Mouse (Mus musculus) kidney, embryonic 16.5 days (tissue): ENCODE data around the gene Cyth3. TPM values are rescaled to one million over a fixed set of nuclear protein-coding genes. Genes with fewer than 3 reads are reported as not detected.

Experiments used
- ATAC-seq: fragments of 200-750 bp; cut with Nextera tagmentation; 2 replicates; pipeline ENCODE4 v1.8.0; 2017; ENCODE audit warnings: moderate TSS enrichment; ENCODE audit not compliant: low FRiP score, low TSS enrichment
- H3K27ac ChIP-seq: fragments of 300-500 bp; sonication (generic); 2 replicates; pipeline ENCODE4 v1.5.1; 2014; ENCODE audit warnings: low read length
- H3K27me3 ChIP-seq: fragments of 300-500 bp; sonication (generic); 2 replicates; pipeline ENCODE4 v1.6.1; 2014; ENCODE audit warnings: low read length, control low read depth, mixed read lengths; ENCODE audit not compliant: insufficient read depth
- H3K36me3 ChIP-seq: fragments of 300-500 bp; sonication (generic); 2 replicates; pipeline ENCODE4 v1.6.1; 2014; ENCODE audit warnings: low read length, control low read depth, mixed read lengths; ENCODE audit not compliant: insufficient read depth
- H3K4me1 ChIP-seq: fragments of 300-500 bp; sonication (generic); 2 replicates; pipeline ENCODE4 v1.6.1; 2014; ENCODE audit warnings: low read length, control low read depth, mixed read lengths; ENCODE audit not compliant: insufficient read depth
- H3K4me2 ChIP-seq: fragments of 300-500 bp; sonication (generic); replicated peaks from 2 replicates; pipeline ENCODE4 v1.6.1; 2014; ENCODE audit warnings: low read depth, low read length
- H3K4me3 ChIP-seq: fragments of 300-500 bp; sonication (generic); 2 replicates; pipeline ENCODE4 v1.5.1; 2014; ENCODE audit warnings: mild to moderate bottlenecking, low read length
- H3K9ac ChIP-seq: fragments of 300-500 bp; sonication (generic); replicated peaks from 2 replicates; pipeline ENCODE4 v1.6.1; 2014; ENCODE audit warnings: low read length
- H3K9me3 ChIP-seq: fragments of 300-500 bp; sonication (generic); 2 replicates; pipeline ENCODE4 v1.6.1; 2016; ENCODE audit warnings: low read length, control low read depth
- WGBS: fragments of 180-500 bp; shearing (Covaris S2); extraction: QIAGEN DNeasy Blood & Tissue Kit; methylation state at CpG from one replicate; pipeline ENCODE4 v1.1.7; 2014; 5-methylcytosine and 5-hydroxymethylcytosine counted together
- polyA plus RNA-seq: library from polyadenylated mRNA; unstranded; fragments of >200 nt; fragmentation: Nextera tagmentation; extraction: Ambion mirVana; gene quantifications from 2 replicates; pipeline ENCODE4 v1.2.1, GENCODE M21; 2015

The Cyth3 gene
- polyA plus RNA-seq, 1 experiment from 2014 or later: 81.3 TPM

DNA sequence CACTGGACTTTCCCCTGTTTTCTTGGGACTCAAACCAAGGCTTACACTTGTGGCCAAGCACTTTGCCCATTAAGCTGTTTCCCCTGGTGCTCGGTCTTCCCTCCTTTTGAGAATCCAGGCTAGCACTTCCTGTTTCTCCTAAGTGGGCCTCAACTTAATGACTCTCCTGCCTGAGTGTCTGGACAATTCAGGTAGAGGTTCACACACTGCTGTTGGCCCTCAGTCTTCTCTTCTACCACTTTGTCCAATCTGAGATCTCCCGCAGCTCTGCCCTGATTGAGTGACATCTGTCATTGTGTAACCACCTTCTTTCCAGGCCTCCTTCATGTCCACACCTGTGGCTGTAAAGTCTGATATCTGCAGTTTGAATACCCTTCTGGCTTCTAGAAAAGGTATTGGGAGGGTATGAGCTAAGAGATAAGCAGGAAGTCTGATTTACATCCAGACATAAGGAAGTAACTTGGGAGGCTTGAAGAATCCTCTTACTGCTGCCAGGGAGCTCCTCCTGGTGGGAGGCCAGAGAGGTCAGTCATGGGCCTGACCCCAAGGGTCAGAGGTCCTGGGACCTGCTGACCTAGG, 127.5 kb downstream of the Cyth3 start:
- Histone ChIP-seq H3K36me3 (no peaks in the 10 kb centered on the region), H3K9ac (no peak overlapping the region), H3K4me2 (no peak overlapping the region), H3K27ac (no peak overlapping the region), H3K9me3 (no peaks in the 10 kb centered on the region), H3K27me3 (no peaks in the 10 kb centered on the region), H3K4me1 (no peaks in the 10 kb centered on the region), H3K4me3 (no peak overlapping the region)
- ATAC-seq: no peak
- WGBS: 43% methylated on average over 2 of the region's 2 CpGs

DNA sequence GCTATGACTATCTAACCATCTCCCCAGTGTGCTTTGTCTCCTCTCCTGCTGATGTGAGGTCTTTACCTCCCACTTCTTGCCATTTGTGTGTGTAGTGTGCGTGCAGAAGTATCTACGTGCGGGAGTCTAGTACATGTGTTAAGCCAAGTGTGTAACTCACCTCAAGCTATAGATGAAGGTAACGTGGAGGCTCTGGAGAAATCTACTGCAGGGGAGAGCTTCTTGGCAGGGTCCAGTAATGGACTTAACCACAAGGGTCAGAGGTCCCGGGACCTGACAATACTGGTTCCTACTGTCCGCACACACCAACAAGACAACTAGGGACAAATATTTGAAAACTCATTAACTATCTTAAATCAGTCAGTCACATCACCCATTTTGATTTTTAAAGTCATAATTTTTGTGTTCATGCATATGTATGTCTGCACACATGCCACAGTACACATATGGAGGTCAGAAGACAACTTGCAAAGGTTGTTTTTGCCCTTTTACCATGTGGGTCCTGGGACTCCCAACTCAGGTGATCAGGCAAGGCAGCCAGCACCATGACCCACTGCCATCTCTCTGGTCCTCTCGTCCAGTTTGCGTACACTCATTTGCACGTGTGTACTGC, 133.4 kb downstream of the Cyth3 start:
- H3K36me3 ChIP-seq: no peaks in the 10 kb centered on the region
- 90% methylated on average over 9 of the region's 9 CpGs for WGBS
- no peak overlapping the region for H3K27ac ChIP-seq
- ATAC-seq: no peak
- no peaks in the 10 kb centered on the region for H3K9me3 ChIP-seq
- H3K4me3 ChIP-seq: no peak overlapping the region
- no peak overlapping the region for H3K4me2 ChIP-seq
- no peak overlapping the region for H3K9ac ChIP-seq
- H3K4me1 ChIP-seq: no peaks in the 10 kb centered on the region
- no peaks in the 10 kb centered on the region for H3K27me3 ChIP-seq

DNA sequence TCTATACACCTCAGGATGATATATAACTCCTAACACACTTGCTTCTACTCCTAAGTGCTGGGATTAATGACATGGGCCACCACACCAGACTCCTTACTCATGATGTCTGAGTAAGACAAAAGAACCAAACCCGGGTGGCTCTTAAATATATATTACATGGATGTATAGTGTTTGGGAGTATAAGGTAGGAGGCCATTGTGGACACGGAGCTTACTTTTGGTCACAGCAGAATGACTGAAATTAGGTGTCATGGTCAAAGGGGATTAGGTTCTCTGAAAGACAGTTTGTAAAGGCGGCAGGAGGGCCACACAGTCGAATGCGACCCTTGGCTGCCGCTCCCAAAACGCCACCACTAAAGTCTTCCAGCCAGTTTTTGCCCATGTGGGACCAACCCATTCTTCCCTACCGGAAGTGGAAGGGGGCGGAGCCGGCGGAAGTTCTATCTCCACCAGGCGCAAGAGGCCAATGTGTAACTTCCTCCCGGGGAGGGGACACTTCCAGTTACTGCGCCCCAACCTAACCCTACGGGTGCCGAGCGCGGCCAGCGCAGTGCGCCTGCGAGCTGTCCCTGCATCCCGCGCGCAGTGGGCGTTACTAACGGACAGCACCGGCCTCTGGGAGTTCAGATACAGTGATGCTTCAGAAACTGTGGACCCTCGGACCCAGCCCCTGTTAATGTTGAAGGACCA, 135.7 kb downstream of the Cyth3 start:
- H3K36me3 ChIP-seq: no peaks in the 10 kb centered on the region
- peak overlapping the region; percentile 57 for H3K4me2 ChIP-seq
- H3K27ac ChIP-seq: no peak overlapping the region
- ATAC-seq: peak; percentile 97
- H3K4me3 ChIP-seq: peak overlapping the region; percentile 57
- 21% methylated on average over 28 of the region's 28 CpGs for WGBS
- H3K9me3 ChIP-seq: no peaks in the 10 kb centered on the region
- no peaks in the 10 kb centered on the region for H3K27me3 ChIP-seq
- H3K9ac ChIP-seq: peak overlapping the region; percentile 69
- no peaks in the 10 kb centered on the region for H3K4me1 ChIP-seq

DNA sequence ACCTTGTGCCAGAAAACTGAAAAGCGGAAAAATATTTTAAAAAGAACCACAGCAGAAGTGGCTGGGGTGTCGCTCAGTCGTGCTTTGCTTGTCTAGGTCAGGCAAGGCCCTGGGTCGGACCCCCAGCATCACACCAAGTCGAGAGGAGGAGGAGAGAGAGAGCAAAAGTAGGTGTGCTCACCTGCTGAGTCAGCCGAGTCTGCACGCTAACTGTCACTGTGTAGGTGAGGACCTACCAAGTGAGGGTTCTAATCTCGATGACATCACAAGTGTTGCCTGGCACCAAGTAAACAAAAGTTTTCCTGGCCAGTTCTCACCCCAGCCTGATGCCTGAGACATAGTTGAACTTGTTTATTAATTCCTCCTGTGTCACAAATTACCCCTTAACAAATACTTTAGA, 137.3 kb downstream of the Cyth3 start:
- Histone ChIP-seq H3K36me3 (no peaks in the 10 kb centered on the region), H3K4me1 (no peaks in the 10 kb centered on the region), H3K9ac (no peak overlapping the region), H3K27me3 (no peaks in the 10 kb centered on the region), H3K9me3 (no peaks in the 10 kb centered on the region), H3K27ac (no peak overlapping the region), H3K4me3 (no peak overlapping the region), H3K4me2 (no peak overlapping the region)
- WGBS: 89% methylated on average over 8 of the region's 8 CpGs
- no peak for ATAC-seq

Other genes starting within 250 kb of the Cyth3 start
- 317 and 349 TPM in 2 replicates for gene Kdelr2, start 218.6 kb upstream of the Cyth3 start, polyA plus RNA-seq
- gene Daglb, start 157.9 kb upstream of the Cyth3 start, polyA plus RNA-seq: 8.9 and 9.0 TPM in 2 replicates
- 300 and 435 TPM in 2 replicates for gene Rac1, start 94.4 kb upstream of the Cyth3 start, polyA plus RNA-seq
- 17.1 and 17.7 TPM in 2 replicates for gene Usp42, start 109.8 kb downstream of the Cyth3 start, polyA plus RNA-seq
- 41.5 and 44.3 TPM in 2 replicates for gene Eif2ak1, start 195.3 kb downstream of the Cyth3 start, polyA plus RNA-seq